Mouse (Mus musculus): ENCODE measurements around the gene St6galnac6. TPM values are rescaled to one million over a fixed set of nuclear protein-coding genes. Genes with fewer than 3 reads are reported as not detected.

St6galnac6 gene
- polyA plus RNA-seq, 1 experiment: 98.8 TPM

- peak; percentile 86 to 96 for DNase-seq (ENCODE audit: extremely low spot score in 1 of 2, low spot score in 1 of 2)
Measured at GRCm38 (mm10) chr2:32582830-32583799, 16.4 kb upstream of the St6galnac6 start.

GRCm38 (mm10) chr2:32585149-32585714 is 14.3 kb upstream of the St6galnac6 start:
- DNase-seq (ENCODE audit: extremely low spot score in 1 of 2, low spot score in 1 of 2): no peak

- DNase-seq (ENCODE audit: extremely low spot score in 1 of 2, low spot score in 1 of 2): peak; percentile 80 to 91
Measured at GRCm38 (mm10) chr2:32586871-32587351, 12.6 kb upstream of the St6galnac6 start, which contains the start of gene St6galnac4. Gene St6galnac4, plus strand, starts transcription at chr2:32587095.

GRCm38 (mm10) chr2:32587731-32588321 is 11.7 kb upstream of the St6galnac6 start:
- no peak for DNase-seq (ENCODE audit: extremely low spot score in 1 of 2, low spot score in 1 of 2)

DNA sequence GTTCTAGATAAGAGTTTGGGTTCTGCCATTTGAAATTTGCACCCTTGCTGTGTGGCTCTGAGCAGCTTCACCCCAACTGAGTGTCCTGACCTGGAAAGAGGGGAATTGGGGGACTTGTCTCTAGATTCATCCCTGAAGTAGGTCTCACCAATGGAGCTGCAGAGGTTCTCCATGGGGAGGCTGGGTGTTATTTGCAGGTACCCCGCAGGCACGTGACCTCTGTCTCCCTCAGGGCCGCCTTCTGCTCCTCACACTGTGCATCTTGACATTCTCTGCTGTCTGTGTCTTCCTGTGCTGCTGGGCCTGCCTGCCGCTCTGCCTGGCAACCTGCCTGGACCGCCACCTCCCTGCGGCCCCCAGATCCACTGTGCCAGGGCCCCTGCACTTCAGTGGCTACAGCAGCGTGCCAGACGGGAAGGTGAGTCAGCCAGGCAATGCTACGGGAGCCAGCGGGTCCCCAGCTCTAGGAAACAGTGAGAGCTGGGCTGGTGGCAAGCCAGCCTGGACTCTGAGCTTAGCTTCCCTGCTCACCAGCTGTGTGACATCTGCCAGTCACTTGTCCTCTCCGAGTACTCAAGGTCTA is 10.2 kb upstream of the St6galnac6 start:
- DNase-seq (ENCODE audit: extremely low spot score in 1 of 2, low spot score in 1 of 2): peak in 1 of 2 experiments; percentile 79

GRCm38 (mm10) chr2:32590224-32590623 is 9.3 kb upstream of the St6galnac6 start:
- no peak for DNase-seq (ENCODE audit: extremely low spot score in 1 of 2, low spot score in 1 of 2)

GRCm38 (mm10) chr2:32591249-32591648 is 8.3 kb upstream of the St6galnac6 start:
- DNase-seq (ENCODE audit: extremely low spot score in 1 of 2, low spot score in 1 of 2): no peak

DNA sequence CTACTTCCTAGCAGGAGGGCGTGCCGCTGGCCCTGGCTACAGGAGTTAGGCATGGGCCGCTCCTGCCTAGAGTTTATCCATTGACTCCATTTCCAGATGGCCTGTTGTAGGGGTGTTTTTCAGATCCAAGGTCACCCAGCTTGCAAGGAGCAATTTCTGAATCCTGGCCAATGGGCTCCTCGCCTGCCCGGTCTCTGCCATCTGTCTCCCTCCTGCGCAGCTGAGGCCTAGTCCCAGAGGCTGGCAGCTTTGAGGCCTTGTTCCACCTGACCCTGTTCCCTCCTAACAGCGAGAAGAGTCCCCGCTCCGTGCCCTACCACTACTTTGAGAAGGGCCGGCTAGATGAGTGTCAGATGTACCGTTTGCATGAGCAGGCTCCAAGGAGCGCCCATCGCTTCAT is 2.8 kb upstream of the St6galnac6 start:
- no peak for DNase-seq (ENCODE audit: extremely low spot score in 1 of 2, low spot score in 1 of 2)

DNA sequence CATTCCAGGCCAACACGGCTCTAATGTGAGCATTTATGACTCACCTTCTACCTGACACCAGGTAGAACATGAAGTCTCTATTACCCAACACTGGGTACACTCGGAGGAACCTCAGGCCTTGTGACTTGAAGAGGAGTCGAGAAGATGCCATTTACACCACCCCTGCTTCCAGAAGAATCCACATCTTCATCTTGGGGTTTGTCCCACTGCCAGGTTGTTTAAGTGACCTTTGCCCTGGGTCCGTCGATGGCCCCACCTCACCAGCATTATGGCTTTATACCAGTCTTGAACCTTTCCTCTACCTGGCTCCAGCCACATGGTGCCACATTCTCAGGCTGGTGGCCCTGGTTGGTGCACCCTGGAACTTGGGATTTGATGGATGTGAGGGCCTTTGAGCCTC is 2.3 kb upstream of the St6galnac6 start:
- DNase-seq (ENCODE audit: extremely low spot score in 1 of 2, low spot score in 1 of 2): no peak

DNA sequence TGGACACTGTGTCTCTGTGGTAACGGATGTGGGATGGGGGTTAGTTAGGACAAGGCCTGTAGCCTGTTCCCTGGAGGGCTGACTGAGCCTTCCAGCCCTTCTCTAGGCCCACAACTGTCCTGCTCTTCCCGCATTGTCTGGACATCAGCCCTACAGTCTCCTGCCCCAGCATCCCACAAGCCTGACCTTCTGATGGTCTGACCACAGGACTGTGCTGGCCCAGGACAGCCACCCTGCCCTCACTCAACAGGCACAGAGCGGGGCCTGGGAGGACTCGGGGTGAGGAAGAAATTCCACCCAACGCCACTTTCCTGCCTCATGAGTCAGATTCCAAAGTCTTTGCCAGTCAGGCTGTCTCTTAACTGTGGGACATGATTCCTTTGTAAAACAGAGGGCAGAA is 1.8 kb upstream of the St6galnac6 start:
- no peak for DNase-seq (ENCODE audit: extremely low spot score in 1 of 2, low spot score in 1 of 2)

- no peak for DNase-seq (ENCODE audit: extremely low spot score in 1 of 2, low spot score in 1 of 2)
Measured at GRCm38 (mm10) chr2:32598506-32598905, 1.0 kb upstream of the St6galnac6 start.

DNA sequence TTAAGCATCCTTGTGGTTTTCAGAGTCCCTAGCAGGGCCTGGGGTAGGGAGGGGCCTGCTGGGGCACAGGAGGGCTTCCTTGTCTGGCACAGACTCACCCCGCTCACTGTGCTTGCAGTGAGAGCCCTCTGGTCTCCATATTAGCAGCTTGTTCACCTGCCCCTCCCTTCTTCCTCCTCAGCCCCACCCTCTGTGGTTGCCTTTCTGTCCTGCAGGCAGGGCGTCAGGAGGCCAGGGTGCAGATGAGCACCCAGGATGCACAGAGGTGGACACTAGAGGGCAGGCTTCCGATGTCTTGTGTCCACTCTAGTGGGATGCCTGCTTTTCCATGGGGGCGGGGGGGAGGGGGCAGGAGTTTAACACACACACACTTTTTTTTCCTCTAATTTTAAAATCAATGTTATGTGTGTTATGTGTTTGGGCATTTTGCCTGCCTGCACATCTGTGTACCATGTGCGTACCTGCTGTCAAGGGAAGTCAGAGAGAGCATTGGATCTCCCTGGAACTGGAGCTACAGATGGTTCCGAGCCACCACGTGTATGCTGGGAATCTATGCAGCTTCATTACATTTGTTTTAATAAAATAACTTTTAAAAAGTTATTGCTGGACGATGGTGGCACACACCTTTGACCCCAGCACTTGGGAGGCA is 2.0 kb downstream of the St6galnac6 start:
- DNase-seq (ENCODE audit: extremely low spot score in 1 of 2, low spot score in 1 of 2): no peak

DNA sequence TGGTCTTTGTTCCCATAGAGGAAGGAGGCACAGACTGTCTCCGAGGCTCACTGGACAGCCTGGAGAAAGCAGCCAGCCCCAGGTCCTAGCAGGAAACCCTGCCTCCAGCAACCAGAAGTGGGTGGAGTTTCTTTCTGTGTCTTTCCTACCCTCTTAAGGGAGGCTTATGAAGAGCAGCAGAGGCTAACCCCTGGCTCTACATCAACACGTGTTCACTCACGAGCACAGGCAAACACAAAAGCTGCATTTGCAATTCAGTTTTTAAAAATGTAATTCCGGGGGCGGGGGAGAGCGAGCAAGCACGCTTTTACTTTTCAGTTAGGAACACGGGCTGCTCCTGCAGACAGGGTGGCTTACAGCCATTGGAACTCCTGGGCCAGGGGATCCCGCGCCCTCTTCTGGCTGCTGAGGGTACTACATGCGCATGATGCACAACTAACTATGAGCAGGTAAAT is 3.1 kb downstream of the St6galnac6 start:
- DNase-seq (ENCODE audit: extremely low spot score in 1 of 2, low spot score in 1 of 2): peak; percentile 86 to 95

DNA sequence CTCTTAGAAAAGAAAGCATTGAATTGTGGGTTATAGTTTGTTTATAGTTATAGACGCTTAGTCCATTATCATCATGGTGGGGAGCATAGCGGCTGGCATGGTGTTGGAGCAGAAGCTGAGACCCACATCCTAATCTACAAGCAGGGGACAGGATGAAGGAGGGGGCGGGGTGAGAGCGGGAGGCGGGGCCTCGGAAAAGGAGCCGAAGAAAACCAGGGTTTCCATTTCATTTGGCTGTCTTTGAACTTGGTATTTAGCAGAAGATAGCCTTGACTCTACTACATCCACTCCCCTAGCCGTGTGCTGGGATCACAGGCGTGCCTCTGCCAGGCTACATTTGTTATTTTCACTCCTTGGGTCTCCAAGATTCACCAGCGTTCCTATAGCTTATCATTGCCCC is 5.1 kb downstream of the St6galnac6 start:
- no peak for DNase-seq (ENCODE audit: extremely low spot score in 1 of 2, low spot score in 1 of 2)

DNA sequence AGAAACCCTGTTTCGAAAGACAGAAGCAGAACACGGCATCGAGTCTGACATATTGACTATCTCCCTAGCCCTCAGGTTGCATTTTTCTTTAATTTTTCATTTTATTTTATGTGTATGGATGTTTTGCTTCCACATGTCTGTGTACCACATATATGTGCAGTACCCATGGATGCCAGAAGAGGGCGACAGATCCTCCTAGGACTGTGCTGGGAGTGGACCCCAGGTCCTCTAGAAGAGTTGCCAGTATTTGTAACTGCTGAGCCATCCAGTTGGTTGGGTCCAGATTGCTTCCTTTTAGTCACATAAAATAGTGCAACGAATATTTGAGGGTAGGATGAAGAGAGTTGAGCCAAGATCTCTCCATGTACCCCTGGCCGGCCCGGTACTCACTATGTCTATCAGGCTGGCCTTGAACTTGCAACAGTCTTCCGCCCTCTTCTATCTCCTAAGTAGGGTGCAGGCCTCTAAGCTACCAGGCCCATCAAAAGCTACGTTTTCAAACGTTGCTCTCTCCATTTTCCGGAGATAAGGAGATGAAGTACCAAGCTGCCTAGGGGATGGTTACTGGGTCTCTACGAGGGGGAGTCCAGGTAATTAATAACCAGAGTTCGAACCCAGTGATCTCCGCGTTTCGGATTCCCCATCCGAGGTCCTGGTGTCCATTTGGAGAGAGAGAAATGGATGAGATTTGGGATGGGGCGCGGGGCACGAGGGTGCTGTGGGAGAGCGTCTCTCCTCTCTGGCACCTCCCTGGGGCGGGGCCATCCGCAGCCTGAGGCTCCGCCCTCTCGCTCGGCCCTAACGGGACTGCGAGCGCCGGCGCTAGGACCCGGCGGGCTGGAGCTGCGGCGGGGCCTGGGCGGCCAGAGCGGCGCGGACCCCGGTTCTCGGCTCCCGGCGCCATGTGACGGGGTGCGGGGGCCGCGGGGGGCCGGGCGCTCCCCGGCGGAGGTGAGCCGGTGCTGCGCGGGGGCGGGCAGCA is 6.9 kb downstream of the St6galnac6 start:
- peak in 1 of 2 experiments; percentile 84 for DNase-seq (ENCODE audit: extremely low spot score in 1 of 2, low spot score in 1 of 2)

DNA sequence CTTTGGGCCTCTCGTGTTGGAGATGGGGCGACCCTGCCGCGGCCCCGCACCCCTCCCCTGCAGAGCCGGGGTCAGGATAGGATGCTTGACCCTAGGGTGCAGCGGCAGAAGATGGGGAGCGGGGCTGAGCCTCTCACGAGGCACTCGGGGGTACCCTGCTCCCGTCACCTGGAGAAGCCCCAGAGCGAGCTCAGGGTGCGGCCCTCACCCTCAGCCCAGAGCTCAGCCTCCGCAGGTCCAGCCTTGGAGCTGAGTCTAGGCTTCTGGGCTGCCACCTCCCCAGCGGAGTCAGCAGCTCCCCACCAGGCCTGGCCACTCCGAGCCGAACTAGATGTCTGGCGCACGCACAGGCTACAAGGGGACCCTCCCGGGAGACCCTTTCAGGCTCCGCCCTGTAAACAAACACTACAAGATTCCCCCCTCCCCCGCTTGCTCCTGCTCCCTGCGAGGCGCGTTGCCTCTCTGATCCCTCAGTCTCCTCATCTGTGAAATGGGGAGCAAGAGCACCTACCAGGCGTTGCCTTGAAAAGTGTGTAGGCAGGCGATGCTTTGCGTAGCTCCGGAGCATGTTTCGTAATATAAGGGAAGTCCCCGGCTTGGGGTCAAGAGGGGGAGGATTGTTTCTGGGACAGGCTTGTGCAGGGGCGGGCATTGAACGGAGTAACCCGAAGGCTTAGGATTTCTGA is 7.9 kb downstream of the St6galnac6 start:
- DNase-seq (ENCODE audit: extremely low spot score in 1 of 2, low spot score in 1 of 2): peak in 1 of 2 experiments; percentile 66

GRCm38 (mm10) chr2:32608141-32608777 is 8.8 kb downstream of the St6galnac6 start:
- peak in 1 of 2 experiments; percentile 52 for DNase-seq (ENCODE audit: extremely low spot score in 1 of 2, low spot score in 1 of 2)

Data from frontal cortex, adult 2 months (tissue).